Mouse (Mus musculus): ENCODE measurements around the gene Atxn1. TPM values are rescaled to one million over a fixed set of nuclear protein-coding genes. Genes with fewer than 3 reads are reported as not detected.

The Atxn1 gene
- polyA plus RNA-seq, 1 experiment from 2014 or later: 1.6 TPM

DNA sequence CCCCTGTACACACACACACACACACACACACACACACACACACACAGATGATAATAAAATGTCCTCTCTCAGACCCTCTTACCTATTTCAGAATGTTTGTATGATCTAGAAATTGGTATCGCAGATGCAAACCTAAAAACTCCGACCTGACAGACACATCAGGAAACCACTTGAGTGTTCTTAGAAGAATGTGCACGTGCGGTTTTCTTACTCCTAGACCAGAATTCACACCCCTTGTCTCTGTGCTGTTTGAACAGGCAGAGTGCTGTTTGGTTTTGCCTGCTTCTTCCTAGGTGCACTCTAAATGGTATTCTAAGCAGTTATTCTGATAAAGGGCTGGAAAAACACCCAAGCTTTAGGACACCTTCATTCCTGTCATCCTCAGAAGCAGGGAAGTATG, 271.7 kb downstream of the Atxn1 start:
- Histone ChIP-seq H3K4me3 (no peak overlapping the region), H3K27me3 (ENCODE audit: poor library complexity, severe bottlenecking) (no peaks in the 10 kb centered on the region), H3K27ac (no peak overlapping the region), H3K36me3 (replicated peaks) (0 out of 2 replicates have a peak, but pooled peaks cover 2% of the 10 kb centered on the region), H3K4me1 (peaks cover 23% of the 10 kb centered on the region), H3K9me3 (peaks cover 4% of the 10 kb centered on the region; the same call in 1 of the 2 replicates)
- 96% methylated on average over 4 of the region's 4 CpGs for WGBS
- DNase-seq (ENCODE audit: extremely low spot score, low spot score): no peak

DNA sequence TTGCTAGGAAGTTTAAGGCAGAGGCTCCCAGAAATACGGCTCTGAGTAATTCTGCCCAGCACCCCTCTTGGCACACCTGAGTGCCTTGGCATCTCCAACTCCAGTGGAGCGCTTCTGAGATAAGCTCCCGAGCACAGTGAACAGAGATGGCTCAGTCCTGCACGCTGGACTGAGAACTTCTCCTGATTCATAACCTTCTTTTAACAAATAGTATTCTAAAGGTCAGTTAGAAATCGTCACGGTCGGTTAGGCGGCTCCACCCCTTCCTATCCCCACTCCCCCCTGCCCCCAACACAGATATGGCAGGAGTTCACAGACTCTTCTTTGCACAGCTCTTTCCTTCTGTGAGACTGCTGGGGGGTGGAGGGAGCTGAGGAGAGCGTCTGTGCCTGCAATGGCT, 272.4 kb downstream of the Atxn1 start:
- Histone ChIP-seq H3K9me3 (peaks cover 4% of the 10 kb centered on the region; the same call in 1 of the 2 replicates), H3K4me3 (no peak overlapping the region), H3K27me3 (ENCODE audit: poor library complexity, severe bottlenecking) (no peaks in the 10 kb centered on the region), H3K27ac (0 out of 2 replicates have a peak overlapping the region, but pooled peaks have one; percentile 25), H3K36me3 (replicated peaks) (0 out of 2 replicates have a peak, but pooled peaks cover 2% of the 10 kb centered on the region), H3K4me1 (peaks cover 23% of the 10 kb centered on the region)
- 80% methylated on average over 9 of the region's 9 CpGs for WGBS
- DNase-seq (ENCODE audit: extremely low spot score, low spot score): no peak

DNA sequence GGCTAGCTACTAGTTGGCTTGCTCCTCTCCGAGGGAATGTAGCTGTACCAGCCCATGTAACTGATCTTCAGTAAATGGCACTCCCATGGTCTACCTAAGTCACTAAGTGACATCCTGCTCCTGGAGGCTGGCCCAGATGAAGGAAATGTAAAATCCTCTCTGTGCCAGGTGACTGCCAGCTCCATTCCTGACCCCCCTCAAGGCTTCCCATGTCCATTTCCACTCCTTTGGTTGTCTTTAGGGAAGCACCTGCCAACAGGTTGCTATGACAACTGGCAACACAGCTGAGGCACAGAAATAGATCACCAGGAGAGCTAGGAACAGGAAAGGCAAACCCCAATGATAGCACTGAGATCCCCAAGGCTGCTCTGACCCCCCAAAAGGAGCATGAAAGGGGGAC, 274.4 kb downstream of the Atxn1 start:
- no peaks in the 10 kb centered on the region for H3K36me3 ChIP-seq (replicated peaks)
- no peak for DNase-seq (ENCODE audit: extremely low spot score, low spot score)
- H3K9me3 ChIP-seq: no peaks in the 10 kb centered on the region
- 82% methylated on average over 1 of the region's 1 CpGs for WGBS
- H3K4me1 ChIP-seq: peaks cover 30% of the 10 kb centered on the region
- H3K4me3 ChIP-seq: no peak overlapping the region
- no peak overlapping the region for H3K27ac ChIP-seq
- no peaks in the 10 kb centered on the region for H3K27me3 ChIP-seq (ENCODE audit: poor library complexity, severe bottlenecking)

DNA sequence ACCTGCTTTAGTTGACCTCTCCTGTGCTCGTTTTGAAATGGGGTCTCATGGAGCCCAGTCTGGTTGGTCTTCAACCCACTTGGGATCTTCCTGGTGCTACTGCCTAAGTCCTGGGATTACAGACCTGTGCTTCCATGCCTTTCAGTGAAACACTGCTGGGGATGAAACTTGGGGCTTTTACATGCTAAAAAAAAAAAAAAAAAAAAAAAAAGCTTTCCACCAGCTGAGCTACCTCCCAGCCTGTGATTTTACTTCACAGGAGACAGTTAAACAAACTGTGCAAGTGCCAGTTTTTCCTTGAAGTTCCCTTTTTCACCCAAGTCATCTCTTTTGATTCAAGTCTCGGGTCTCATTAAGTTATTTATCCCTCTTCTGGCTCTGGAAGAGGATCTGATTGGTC, 275.9 kb downstream of the Atxn1 start:
- H3K9me3 ChIP-seq: no peaks in the 10 kb centered on the region
- peaks cover 34% of the 10 kb centered on the region for H3K4me1 ChIP-seq
- DNase-seq (ENCODE audit: extremely low spot score, low spot score): no peak
- WGBS: 72% methylated on average over 2 of the region's 2 CpGs
- H3K27ac ChIP-seq: no peak overlapping the region
- H3K27me3 ChIP-seq (ENCODE audit: poor library complexity, severe bottlenecking): no peaks in the 10 kb centered on the region
- H3K36me3 ChIP-seq (replicated peaks): no peaks in the 10 kb centered on the region
- H3K4me3 ChIP-seq: no peak overlapping the region

DNA sequence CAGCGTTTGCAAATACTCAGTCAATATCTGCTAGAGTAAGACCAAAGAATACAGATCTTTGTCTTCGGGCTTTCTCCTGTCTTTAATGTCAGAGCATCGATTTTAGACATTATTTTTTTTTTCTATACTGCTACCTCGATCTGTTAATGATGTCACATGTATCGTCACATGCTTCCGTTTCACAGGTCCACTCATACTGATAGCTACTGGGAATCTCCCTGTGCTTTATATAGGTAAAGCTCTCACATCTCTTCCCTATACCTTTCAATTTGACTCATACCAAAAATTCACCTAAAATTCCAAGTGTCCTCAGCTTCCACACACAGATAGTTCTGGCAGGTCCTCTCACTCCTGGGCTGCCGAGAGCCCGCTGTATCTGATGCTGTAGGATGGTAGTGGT, 277.2 kb downstream of the Atxn1 start:
- Histone ChIP-seq H3K27ac (no peak overlapping the region), H3K4me1 (peaks cover 23% of the 10 kb centered on the region), H3K9me3 (no peaks in the 10 kb centered on the region), H3K4me3 (no peak overlapping the region), H3K27me3 (ENCODE audit: poor library complexity, severe bottlenecking) (no peaks in the 10 kb centered on the region), H3K36me3 (replicated peaks) (no peaks in the 10 kb centered on the region)
- DNase-seq (ENCODE audit: extremely low spot score, low spot score): no peak
- WGBS: 92% methylated on average over 8 of the region's 8 CpGs

DNA sequence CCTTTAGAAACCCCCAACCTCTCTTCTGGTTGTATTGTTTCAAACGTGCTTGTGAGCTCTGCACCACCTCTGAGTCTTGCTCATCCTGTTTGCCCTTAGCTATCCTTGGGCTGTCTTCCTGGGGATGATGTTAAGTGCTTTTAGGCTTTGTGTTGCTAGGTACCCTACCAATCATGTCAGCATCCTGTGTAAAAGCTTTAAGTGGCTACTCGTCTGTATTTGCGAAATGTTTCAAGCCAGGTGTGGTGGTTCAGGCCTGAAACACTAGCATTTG, 278.6 kb downstream of the Atxn1 start:
- Histone ChIP-seq H3K36me3 (replicated peaks) (no peaks in the 10 kb centered on the region), H3K9me3 (no peaks in the 10 kb centered on the region), H3K27ac (0 out of 2 replicates have a peak overlapping the region, but pooled peaks have one; percentile 35), H3K4me3 (no peak overlapping the region), H3K27me3 (ENCODE audit: poor library complexity, severe bottlenecking) (no peaks in the 10 kb centered on the region), H3K4me1 (peaks cover 19% of the 10 kb centered on the region)
- DNase-seq (ENCODE audit: extremely low spot score, low spot score): no peak
- WGBS: 59% methylated on average over 3 of the region's 3 CpGs

DNA sequence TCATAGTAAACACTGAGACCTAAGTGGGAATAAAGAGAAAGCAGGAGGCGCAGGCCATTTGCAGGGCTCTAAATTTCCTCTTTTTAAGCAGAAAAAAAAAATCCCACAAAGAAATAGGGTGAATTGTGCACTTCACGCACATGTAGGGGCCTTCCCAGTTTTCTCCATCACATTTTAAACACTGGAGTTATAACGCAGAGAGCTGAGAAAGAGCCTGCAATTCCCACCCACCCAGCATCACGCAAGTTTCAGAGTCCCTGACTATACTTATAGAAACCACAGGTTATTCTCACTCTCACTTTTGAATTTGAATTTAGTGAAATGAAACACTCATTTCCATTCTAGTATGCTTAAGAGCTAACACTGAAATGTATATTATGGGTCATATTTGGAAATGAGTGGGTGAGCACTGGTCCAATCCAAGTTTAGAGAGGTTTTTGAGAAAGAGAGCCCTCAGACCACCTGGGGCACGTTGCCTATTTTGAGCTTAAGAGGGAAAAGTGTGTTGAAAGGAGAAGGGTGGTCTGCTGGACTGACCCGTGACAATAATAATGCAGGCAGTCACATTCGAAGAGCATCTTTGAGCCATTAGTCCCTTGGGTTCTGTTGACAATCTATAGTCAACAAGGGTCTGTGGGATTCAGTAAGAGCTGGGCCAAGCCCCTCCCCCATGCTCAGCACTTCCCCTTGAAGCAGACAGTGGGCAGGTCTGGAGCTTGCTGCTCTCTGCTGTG, 279.1 kb downstream of the Atxn1 start:
- 87% methylated on average over 7 of the region's 7 CpGs for WGBS
- no peaks in the 10 kb centered on the region for H3K9me3 ChIP-seq
- H3K4me3 ChIP-seq: no peak overlapping the region
- no peaks in the 10 kb centered on the region for H3K27me3 ChIP-seq (ENCODE audit: poor library complexity, severe bottlenecking)
- H3K27ac ChIP-seq: 0 out of 2 replicates have a peak overlapping the region, but pooled peaks have one; percentile 35
- peaks cover 19% of the 10 kb centered on the region for H3K4me1 ChIP-seq
- H3K36me3 ChIP-seq (replicated peaks): no peaks in the 10 kb centered on the region
- no peak for DNase-seq (ENCODE audit: extremely low spot score, low spot score)

DNA sequence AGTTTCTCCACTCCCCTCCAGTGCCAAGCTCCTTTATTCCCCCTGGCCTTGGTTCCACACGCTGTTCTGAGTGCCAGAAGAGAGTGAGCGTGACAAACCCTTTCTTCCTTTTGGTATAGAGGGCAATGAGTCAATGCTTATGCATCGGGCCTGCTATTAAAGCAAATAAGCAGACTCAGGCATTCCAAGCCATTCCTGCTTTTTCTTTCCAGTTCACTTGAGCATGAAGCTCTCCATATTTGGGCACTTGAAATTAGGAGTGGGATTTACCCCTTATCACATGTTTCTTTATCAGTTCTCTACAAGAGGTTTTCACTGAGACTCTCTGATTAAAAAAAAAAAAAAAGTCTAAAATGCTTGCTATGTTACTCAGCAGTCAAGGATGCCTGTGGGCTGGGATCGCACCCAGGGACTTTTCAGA, 279.9 kb downstream of the Atxn1 start:
- WGBS: 80% methylated on average over 4 of the region's 4 CpGs
- Histone ChIP-seq H3K27me3 (ENCODE audit: poor library complexity, severe bottlenecking) (no peaks in the 10 kb centered on the region), H3K4me3 (no peak overlapping the region), H3K27ac (no peak overlapping the region), H3K4me1 (peaks cover 12% of the 10 kb centered on the region), H3K36me3 (replicated peaks) (no peaks in the 10 kb centered on the region), H3K9me3 (no peaks in the 10 kb centered on the region)
- DNase-seq (ENCODE audit: extremely low spot score, low spot score): no peak

DNA sequence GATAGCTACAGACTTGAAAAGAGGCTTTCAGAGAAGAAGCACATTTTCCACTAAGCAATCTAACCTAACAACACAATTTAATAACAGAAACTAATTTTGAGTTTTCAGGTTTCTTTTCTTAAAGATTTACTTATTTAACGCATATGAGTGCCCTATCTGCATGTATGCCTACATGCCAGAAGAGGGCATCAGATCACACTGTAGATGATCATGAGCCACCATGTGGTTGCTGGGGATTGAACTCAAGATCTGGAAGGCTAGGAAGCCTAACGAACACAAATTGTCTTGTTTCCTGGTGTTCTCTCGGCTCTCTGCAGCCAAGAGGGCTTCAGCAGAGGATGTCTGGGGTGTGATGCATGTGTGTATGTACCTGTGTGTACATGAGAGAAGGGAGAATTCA, 280.8 kb downstream of the Atxn1 start:
- no peaks in the 10 kb centered on the region for H3K27me3 ChIP-seq (ENCODE audit: poor library complexity, severe bottlenecking)
- peaks cover 11% of the 10 kb centered on the region for H3K4me1 ChIP-seq
- no peak overlapping the region for H3K4me3 ChIP-seq
- no peak overlapping the region for H3K27ac ChIP-seq
- no peaks in the 10 kb centered on the region for H3K36me3 ChIP-seq (replicated peaks)
- H3K9me3 ChIP-seq: no peaks in the 10 kb centered on the region
- DNase-seq (ENCODE audit: extremely low spot score, low spot score): no peak
- WGBS: 79% methylated on average over 3 of the region's 3 CpGs

DNA sequence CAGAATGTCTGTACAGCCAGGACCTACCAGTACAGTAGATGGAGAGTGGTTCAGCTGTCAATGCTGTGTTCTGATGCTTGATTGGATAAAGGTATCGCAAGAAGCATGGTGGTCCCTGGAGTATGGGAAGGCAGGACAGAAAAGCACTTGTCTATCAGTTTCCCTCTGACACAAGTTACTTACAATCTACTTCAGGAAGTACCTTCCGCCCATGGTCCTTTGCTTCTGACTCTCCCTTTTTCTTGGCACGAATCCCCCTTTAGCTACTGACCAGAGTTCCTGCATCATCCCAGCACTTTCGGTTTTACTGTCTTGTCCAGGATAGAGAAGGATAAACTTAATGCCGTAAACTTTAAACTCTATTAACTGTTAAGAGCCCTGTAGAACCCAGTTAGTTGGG, 283.6 kb downstream of the Atxn1 start:
- no peaks in the 10 kb centered on the region for H3K27me3 ChIP-seq (ENCODE audit: poor library complexity, severe bottlenecking)
- peaks cover 8% of the 10 kb centered on the region for H3K4me1 ChIP-seq
- WGBS: 90% methylated on average over 5 of the region's 5 CpGs
- H3K36me3 ChIP-seq (replicated peaks): no peaks in the 10 kb centered on the region
- no peak for DNase-seq (ENCODE audit: extremely low spot score, low spot score)
- no peak overlapping the region for H3K4me3 ChIP-seq
- H3K27ac ChIP-seq: no peak overlapping the region
- H3K9me3 ChIP-seq: no peaks in the 10 kb centered on the region

DNA sequence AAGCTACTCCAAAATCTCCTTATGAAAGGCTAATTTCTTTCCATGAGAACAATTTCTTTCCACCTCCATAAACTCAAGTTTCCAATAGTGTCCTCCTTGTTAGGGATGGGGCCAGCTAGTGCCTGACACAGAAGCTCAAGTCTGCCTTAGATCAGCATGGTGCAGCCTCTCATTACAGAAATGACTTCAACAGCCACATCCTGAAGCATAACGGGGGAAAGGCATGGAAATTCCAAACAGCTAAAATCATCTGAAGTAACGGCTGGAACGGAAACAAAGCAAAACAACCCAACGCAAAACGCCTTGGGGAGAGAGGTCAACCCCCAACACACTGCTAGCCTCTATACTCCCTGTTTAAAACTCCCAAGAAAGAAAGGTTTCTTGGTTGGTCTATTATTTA, 284.2 kb downstream of the Atxn1 start:
- H3K4me1 ChIP-seq: peaks cover 4% of the 10 kb centered on the region; the same call in 1 of the 2 replicates
- H3K36me3 ChIP-seq (replicated peaks): no peaks in the 10 kb centered on the region
- no peak for DNase-seq (ENCODE audit: extremely low spot score, low spot score)
- H3K27me3 ChIP-seq (ENCODE audit: poor library complexity, severe bottlenecking): no peaks in the 10 kb centered on the region
- WGBS: 81% methylated on average over 5 of the region's 5 CpGs
- no peaks in the 10 kb centered on the region for H3K9me3 ChIP-seq
- no peak overlapping the region for H3K4me3 ChIP-seq
- no peak overlapping the region for H3K27ac ChIP-seq

DNA sequence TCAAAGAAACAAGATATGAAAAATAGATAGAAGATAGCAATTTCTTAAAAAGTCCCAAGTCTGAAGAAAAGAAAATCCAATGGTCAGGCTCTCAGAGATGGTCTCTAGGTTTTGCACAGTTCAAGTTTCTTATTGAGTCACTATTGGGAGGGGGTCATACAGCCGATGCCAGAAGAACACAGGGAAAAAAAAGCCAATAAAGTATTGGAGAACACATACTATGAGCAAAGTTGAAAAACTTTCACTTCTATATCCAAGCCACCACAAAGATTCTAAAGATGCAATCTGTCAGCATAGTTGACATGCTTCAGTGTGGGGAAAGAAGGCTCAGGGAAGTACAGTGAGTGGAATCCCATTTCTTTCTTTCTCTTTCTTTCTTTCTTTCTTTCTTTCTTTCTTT, 285.7 kb downstream of the Atxn1 start:
- WGBS: 76% methylated on average over 1 of the region's 1 CpGs
- Histone ChIP-seq H3K4me1 (no peaks in the 10 kb centered on the region), H3K27me3 (ENCODE audit: poor library complexity, severe bottlenecking) (no peaks in the 10 kb centered on the region), H3K4me3 (no peak overlapping the region), H3K36me3 (replicated peaks) (no peaks in the 10 kb centered on the region), H3K9me3 (no peaks in the 10 kb centered on the region), H3K27ac (no peak overlapping the region)
- DNase-seq (ENCODE audit: extremely low spot score, low spot score): no peak

DNA sequence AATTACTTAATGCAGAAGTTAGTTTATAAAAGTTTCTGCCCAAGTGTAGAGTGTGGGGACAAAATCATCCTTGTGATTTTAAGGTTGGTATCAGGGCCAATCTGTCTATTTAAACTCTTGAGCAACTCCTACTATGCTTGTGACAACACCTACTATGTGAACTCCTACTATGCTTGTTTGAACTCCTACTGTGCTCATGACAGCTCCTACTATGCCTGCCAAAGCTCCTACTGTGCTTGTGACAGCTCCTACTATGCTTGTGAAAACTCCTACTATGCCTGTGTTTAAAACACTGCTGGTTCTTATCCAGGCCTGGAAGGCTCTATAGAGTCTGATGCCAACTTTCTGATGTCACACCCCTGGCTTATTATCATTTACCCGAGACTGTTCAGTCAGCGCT, 292.2 kb downstream of the Atxn1 start:
- no peak for DNase-seq (ENCODE audit: extremely low spot score, low spot score)
- no peaks in the 10 kb centered on the region for H3K9me3 ChIP-seq
- 87% methylated on average over 2 of the region's 2 CpGs for WGBS
- H3K4me3 ChIP-seq: no peak overlapping the region
- H3K36me3 ChIP-seq (replicated peaks): no peaks in the 10 kb centered on the region
- no peaks in the 10 kb centered on the region for H3K27me3 ChIP-seq (ENCODE audit: poor library complexity, severe bottlenecking)
- H3K27ac ChIP-seq: no peak overlapping the region
- no peaks in the 10 kb centered on the region for H3K4me1 ChIP-seq

DNA sequence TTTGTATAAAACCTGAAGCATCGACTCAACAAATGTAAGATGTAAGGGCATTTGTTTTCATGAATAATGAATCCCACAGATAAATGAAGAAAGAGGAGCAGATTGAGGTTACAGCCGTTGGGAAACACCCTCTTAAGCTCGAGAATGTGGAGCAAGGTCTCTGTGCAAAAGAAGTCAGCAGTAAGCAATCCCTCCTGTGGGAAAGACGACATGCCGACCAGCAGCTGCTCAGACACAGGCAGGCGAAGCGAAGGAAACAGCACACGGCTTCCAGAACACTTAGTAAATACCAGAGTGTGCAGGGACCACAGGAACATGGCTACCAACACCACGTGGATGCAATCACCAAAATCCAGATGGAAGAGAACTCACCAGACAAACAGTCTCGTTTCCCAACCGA, 294.8 kb downstream of the Atxn1 start:
- 87% methylated on average over 11 of the region's 11 CpGs for WGBS
- H3K36me3 ChIP-seq (replicated peaks): no peaks in the 10 kb centered on the region
- no peaks in the 10 kb centered on the region for H3K9me3 ChIP-seq
- H3K4me3 ChIP-seq: no peak overlapping the region
- DNase-seq (ENCODE audit: extremely low spot score, low spot score): no peak
- no peaks in the 10 kb centered on the region for H3K4me1 ChIP-seq
- H3K27ac ChIP-seq: no peak overlapping the region
- H3K27me3 ChIP-seq (ENCODE audit: poor library complexity, severe bottlenecking): no peaks in the 10 kb centered on the region

All from forebrain, embryonic 10.5 days (tissue).